Mouse (Mus musculus): ENCODE measurements around the gene Prox1. TPM values are rescaled to one million over a fixed set of nuclear protein-coding genes. Genes with fewer than 3 reads are reported as not detected.

Gene Prox1
- polyA plus RNA-seq, 1 experiment from 2014 or later = 0.03 TPM

GRCm38 (mm10) chr1:190106674-190107420 is 63.7 kb downstream of the Prox1 start:
- H3K27ac ChIP-seq = no peak overlapping the region
- no peak overlapping the region for H3K4me3 ChIP-seq (ENCODE audit: inconsistent target)
- no peaks in the 10 kb centered on the region for H3K79me2 ChIP-seq (ENCODE audit: inconsistent target)
- 83% methylated on average over 16 of the region's 16 CpGs for WGBS (ENCODE audit: missing documents)
- H3K36me3 ChIP-seq (ENCODE audit: inconsistent target) = no peaks in the 10 kb centered on the region

- no peak overlapping the region for H3K27ac ChIP-seq
- no peaks in the 10 kb centered on the region for H3K79me2 ChIP-seq (ENCODE audit: inconsistent target)
- WGBS (ENCODE audit: missing documents) = 91% methylated on average over 5 of the region's 5 CpGs
- H3K4me3 ChIP-seq (ENCODE audit: inconsistent target) = no peak overlapping the region
- H3K36me3 ChIP-seq (ENCODE audit: inconsistent target) = no peaks in the 10 kb centered on the region
Measured at GRCm38 (mm10) chr1:190106060-190106459, 64.5 kb downstream of the Prox1 start.

GRCm38 (mm10) chr1:190093326-190093725 is 77.2 kb downstream of the Prox1 start:
- H3K36me3 ChIP-seq (ENCODE audit: inconsistent target) = no peaks in the 10 kb centered on the region
- no peaks in the 10 kb centered on the region for H3K79me2 ChIP-seq (ENCODE audit: inconsistent target)
- H3K27ac ChIP-seq = no peak overlapping the region
- H3K4me3 ChIP-seq (ENCODE audit: inconsistent target) = no peak overlapping the region
- WGBS (ENCODE audit: missing documents) = 81% methylated on average over 9 of the region's 9 CpGs

GRCm38 (mm10) chr1:190092076-190092475 is 78.4 kb downstream of the Prox1 start:
- H3K4me3 ChIP-seq (ENCODE audit: inconsistent target) = no peak overlapping the region
- H3K36me3 ChIP-seq (ENCODE audit: inconsistent target) = no peaks in the 10 kb centered on the region
- 93% methylated on average over 7 of the region's 7 CpGs for WGBS (ENCODE audit: missing documents)
- no peak overlapping the region for H3K27ac ChIP-seq
- no peaks in the 10 kb centered on the region for H3K79me2 ChIP-seq (ENCODE audit: inconsistent target)

- no peak overlapping the region for H3K27ac ChIP-seq
- H3K36me3 ChIP-seq (ENCODE audit: inconsistent target) = no peaks in the 10 kb centered on the region
- 47% methylated on average over 2 of the region's 2 CpGs for WGBS (ENCODE audit: missing documents)
- H3K4me3 ChIP-seq (ENCODE audit: inconsistent target) = no peak overlapping the region
- H3K79me2 ChIP-seq (ENCODE audit: inconsistent target) = no peaks in the 10 kb centered on the region
Measured at GRCm38 (mm10) chr1:190088929-190089328, 81.6 kb downstream of the Prox1 start.

GRCm38 (mm10) chr1:190085703-190086102 is 84.8 kb downstream of the Prox1 start:
- WGBS (ENCODE audit: missing documents) = 90% methylated on average over 7 of the region's 7 CpGs

GRCm38 (mm10) chr1:190079643-190080275 is 90.8 kb downstream of the Prox1 start:
- Histone ChIP-seq H3K79me2 (ENCODE audit: inconsistent target) (no peaks in the 10 kb centered on the region), H3K36me3 (ENCODE audit: inconsistent target) (no peaks in the 10 kb centered on the region), H3K4me3 (ENCODE audit: inconsistent target) (no peak overlapping the region), H3K27ac (no peak overlapping the region)
- WGBS (ENCODE audit: missing documents) = 83% methylated on average over 5 of the region's 10 CpGs

More at GRCm38 (mm10) chr1:190085703-190086102, 84.8 kb downstream of the Prox1 start:
- H3K27ac ChIP-seq = no peak overlapping the region
- H3K4me3 ChIP-seq (ENCODE audit: inconsistent target) = no peak overlapping the region
- no peaks in the 10 kb centered on the region for H3K79me2 ChIP-seq (ENCODE audit: inconsistent target)
- no peaks in the 10 kb centered on the region for H3K36me3 ChIP-seq (ENCODE audit: inconsistent target)

GRCm38 (mm10) chr1:190076601-190077000 is 93.9 kb downstream of the Prox1 start:
- 87% methylated on average over 11 of the region's 11 CpGs for WGBS (ENCODE audit: missing documents)

More at GRCm38 (mm10) chr1:190076601-190077000, 93.9 kb downstream of the Prox1 start:
- Histone ChIP-seq H3K4me3 (ENCODE audit: inconsistent target) (no peak overlapping the region), H3K79me2 (ENCODE audit: inconsistent target) (no peaks in the 10 kb centered on the region), H3K36me3 (ENCODE audit: inconsistent target) (no peaks in the 10 kb centered on the region), H3K27ac (no peak overlapping the region)

Other genes with a start within 250 kb of the Prox1 start
- 21.3 to 39.6 TPM (median 26.2 TPM) in 3 replicates for gene Smyd2, start 248.4 kb downstream of the Prox1 start, polyA plus RNA-seq (2018)

Measured in macrophage (primary cell).